Mouse (Mus musculus) CH12.LX (cell line): ENCODE data around the gene Scd3. TPM values are rescaled to one million over a fixed set of nuclear protein-coding genes. Genes with fewer than 3 reads are reported as not detected.

Source experiments
- DNase-seq: peaks from one replicate; pipeline ENCODE4 v3.0.0-alpha.2; 2013; ENCODE audit errors: extremely low read depth
- H3K27ac ChIP-seq: 2 replicates; pipeline ENCODE4 v1.5.1; 2012; ENCODE audit warnings: low read depth, mild to moderate bottlenecking, control low read depth, moderate library complexity; ENCODE audit not compliant: insufficient read depth
- H3K27me3 ChIP-seq: replicated peaks from 2 replicates; pipeline ENCODE3; 2012; ENCODE audit warnings: inconsistent platforms
- H3K36me3 ChIP-seq, 2 experiments: replicated peaks in 1 of 2; 2 replicates each; pipeline versions ENCODE3 to v1.6.1; 2012; ENCODE audit warnings: inconsistent platforms in 1 of 2, low read length in 1 of 2, mild to moderate bottlenecking in 1 of 2, mixed read lengths in 1 of 2, moderate library complexity in 1 of 2; ENCODE audit not compliant: control insufficient read depth in 1 of 2, insufficient read depth in 1 of 2
- H3K4me1 ChIP-seq, 2 experiments: 2 replicates each; pipeline ENCODE4 v1.6.1; 2012; ENCODE audit warnings: inconsistent platforms in 1 of 2, moderate library complexity in 1 of 2; ENCODE audit not compliant: insufficient read depth in 2 of 2, control insufficient read depth in 1 of 2
- H3K4me2 ChIP-seq: 2 replicates; pipeline ENCODE4 v1.6.1; 2012; ENCODE audit warnings: low read depth, mild to moderate bottlenecking, control low read depth; ENCODE audit not compliant: poor library complexity, insufficient read depth, severe bottlenecking
- H3K4me3 ChIP-seq, 3 experiments: fragments of 150-350 bp in 1 of 3; sonication (generic) in 1 of 3; replicated peaks in 1 of 3; 2 replicates each; pipeline versions ENCODE3 to v1.5.1; 2011 to 2012; ENCODE audit warnings: low read depth in 2 of 3, low read length in 2 of 3, mild to moderate bottlenecking in 2 of 3, moderate library complexity in 2 of 3, control low read depth in 1 of 3, improper control_type of control experiment in 1 of 3, inconsistent platforms in 1 of 3, mixed read lengths in 1 of 3; ENCODE audit not compliant: poor library complexity in 1 of 3
- H3K79me2 ChIP-seq: replicated peaks from 2 replicates; pipeline ENCODE4 v1.6.1; 2012; ENCODE audit warnings: mild to moderate bottlenecking, moderate library complexity; ENCODE audit not compliant: control insufficient read depth, poor library complexity, insufficient read depth, severe bottlenecking; ENCODE audit errors: extremely low read depth
- H3K9ac ChIP-seq: 2 replicates; pipeline ENCODE4 v1.6.1; 2012; ENCODE audit warnings: low read depth, mild to moderate bottlenecking, control low read depth, moderate library complexity; ENCODE audit not compliant: insufficient read depth
- H3K9me3 ChIP-seq: replicated peaks from 2 replicates; pipeline ENCODE3; 2012; ENCODE audit warnings: low read length, inconsistent platforms, mixed read lengths
- CHD1 ChIP-seq: IDR thresholded peaks from 2 replicates; pipeline ENCODE4 v1.6.1; 2012; ENCODE audit warnings: low read depth, low read length, improper control_type of control experiment, inconsistent platforms
- CTCF ChIP-seq, 2 experiments: IDR thresholded peaks in 1 of 2; conservative IDR thresholded peaks in 1 of 2; 2 replicates each; pipeline ENCODE4 v1.5.1; 2011 to 2012; ENCODE audit warnings: low read depth in 2 of 2, low read length in 2 of 2, improper control_type of control experiment in 1 of 2, inconsistent platforms in 1 of 2, mild to moderate bottlenecking in 1 of 2, moderate library complexity in 1 of 2
- E2F4 ChIP-seq: IDR thresholded peaks from 2 replicates; pipeline ENCODE4 v1.6.1; 2011; ENCODE audit warnings: low read depth, low read length, improper control_type of control experiment; ENCODE audit not compliant: insufficient replicate concordance
- GABPA ChIP-seq: IDR thresholded peaks from 2 replicates; pipeline ENCODE4 v1.6.1; 2012; ENCODE audit warnings: low read depth, low read length, improper control_type of control experiment, inconsistent platforms; ENCODE audit not compliant: insufficient replicate concordance
- HCFC1 ChIP-seq: IDR thresholded peaks from 2 replicates; pipeline ENCODE4 v1.6.1; 2012; ENCODE audit warnings: low read depth, mild to moderate bottlenecking, inconsistent platforms, low read length, improper control_type of control experiment
- IRF4 ChIP-seq: IDR thresholded peaks from 2 replicates; pipeline ENCODE4 v1.6.1; 2014; ENCODE audit warnings: low read depth, mild to moderate bottlenecking, inconsistent platforms, low read length, improper control_type of control experiment
- JUN ChIP-seq: IDR thresholded peaks from 2 replicates; pipeline ENCODE4 v1.6.1; 2011; ENCODE audit warnings: low read depth, mild to moderate bottlenecking, low read length, improper control_type of control experiment, moderate library complexity; ENCODE audit not compliant: insufficient read depth
- JUND ChIP-seq: conservative IDR thresholded peaks from 2 replicates; pipeline ENCODE4 v1.6.1; 2011; ENCODE audit warnings: low read depth, low read length, improper control_type of control experiment
- MAFK ChIP-seq: IDR thresholded peaks from 2 replicates; pipeline ENCODE4 v1.6.1; 2011; ENCODE audit warnings: low read length, improper control_type of control experiment; ENCODE audit not compliant: insufficient replicate concordance
- MAZ ChIP-seq: IDR thresholded peaks from 2 replicates; pipeline ENCODE4 v1.6.1; 2012; ENCODE audit warnings: low read depth, mild to moderate bottlenecking, inconsistent platforms, low read length, improper control_type of control experiment, moderate library complexity
- MXI1 ChIP-seq: IDR thresholded peaks from 2 replicates; pipeline ENCODE4 v1.6.1; 2011; ENCODE audit warnings: mild to moderate bottlenecking, low read depth, low read length, improper control_type of control experiment
- POLR2AphosphoS2 ChIP-seq: IDR thresholded peaks from 2 replicates; pipeline ENCODE4 v1.6.1; 2011; ENCODE audit warnings: low read depth, low read length, improper control_type of control experiment
- RCOR1 ChIP-seq: conservative IDR thresholded peaks from 2 replicates; pipeline ENCODE4 v1.6.1; 2012; ENCODE audit warnings: low read depth, mild to moderate bottlenecking, inconsistent platforms, low read length, improper control_type of control experiment
- SIN3A ChIP-seq: IDR thresholded peaks from 2 replicates; pipeline ENCODE4 v1.6.1; 2012; ENCODE audit warnings: low read length, improper control_type of control experiment, inconsistent platforms
- SMC3 ChIP-seq: IDR thresholded peaks from 2 replicates; pipeline ENCODE4 v1.6.1; 2011; ENCODE audit warnings: low read depth, low read length, improper control_type of control experiment
- TBP ChIP-seq: conservative IDR thresholded peaks from 2 replicates; pipeline ENCODE4 v1.6.1; 2011; ENCODE audit warnings: low read depth, low read length, improper control_type of control experiment
- TCF12 ChIP-seq: IDR thresholded peaks from 2 replicates; pipeline ENCODE4 v1.6.1; 2014; ENCODE audit warnings: low read depth, mild to moderate bottlenecking, inconsistent platforms, low read length, improper control_type of control experiment
- USF2 ChIP-seq: conservative IDR thresholded peaks from 2 replicates; pipeline ENCODE4 v1.6.1; 2011; ENCODE audit warnings: low read depth, low read length, improper control_type of control experiment
- ZKSCAN1 ChIP-seq: IDR thresholded peaks from 2 replicates; pipeline ENCODE4 v1.6.1; 2012; ENCODE audit warnings: low read depth, inconsistent platforms, low read length, improper control_type of control experiment, borderline replicate concordance
- ZNF384 ChIP-seq: IDR thresholded peaks from 2 replicates; pipeline ENCODE4 v1.6.1; 2012; ENCODE audit warnings: low read depth, low read length, improper control_type of control experiment, inconsistent platforms
- dilution Hi-C: fragments of 300-500 bp; cut with MboI; formaldehyde crosslinking; loops from 2 replicates; pipeline ENCODE4 v1.14.3; 2020; ENCODE audit warnings: low sequenced_read_pairs; ENCODE audit not compliant: extremely low pct_unique_long_range_greater_than_20kb, extremely low pct_ligation_motif_present
- in situ Hi-C: fragments of 300-500 bp; cut with MboI; formaldehyde crosslinking; loops from 3 replicates; pipeline ENCODE4 v1.14.3; 2019; ENCODE audit warnings: low sequenced_read_pairs, low pct_ligation_motif_present, low pct_unique_long_range_greater_than_20kb, mixed read lengths
- polyA plus RNA-seq: library from polyadenylated mRNA; unstranded; fragments of >175 nt; gene quantifications from 2 replicates; pipeline ENCODE4 v1.2.1, GENCODE M21; 2012; ENCODE audit warnings: low read depth; ENCODE audit not compliant: insufficient read length
- total RNA-seq, 2 experiments: library from RNA; depleted of rRNA; stranded (reverse); fragments of 300-350 nt in 1 of 2; fragments of >200 nt in 1 of 2; gene quantifications; 2 replicates each; pipeline ENCODE4 v1.2.3; 2012 to 2014

Gene Scd3
- total and polyA plus RNA-seq, 3 experiments: not detected

DNA sequence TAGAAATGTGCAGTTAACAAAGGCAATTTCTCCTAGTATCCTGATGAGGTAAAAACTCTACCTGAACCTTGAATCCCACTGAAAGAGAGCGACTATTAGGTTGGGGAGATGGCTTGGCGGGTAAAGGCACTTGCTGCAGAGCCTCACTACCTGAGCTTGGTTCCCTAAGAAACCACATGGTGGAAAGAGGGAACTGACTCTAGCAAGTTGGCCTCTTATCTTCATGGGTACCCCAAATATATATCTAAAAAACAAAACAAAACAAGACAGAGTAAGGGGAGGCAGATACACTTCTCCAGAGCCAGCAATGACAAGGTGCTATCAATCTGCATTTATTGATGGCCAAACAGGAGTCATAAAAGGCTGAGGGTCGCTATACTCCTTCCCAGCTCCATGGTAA lies 19.1 kb upstream of the Scd3 start:
- H3K9me3 ChIP-seq: no peaks in the 10 kb centered on the region
- H3K9ac ChIP-seq: no peak overlapping the region
- peaks cover 15% of the 10 kb centered on the region for H3K27me3 ChIP-seq
- no peaks in the 10 kb centered on the region for H3K36me3 ChIP-seq
- dilution Hi-C loops: no loop called here
- H3K4me3 ChIP-seq: no peak overlapping the region
- no peaks in the 10 kb centered on the region for H3K4me1 ChIP-seq
- no peaks in the 10 kb centered on the region for H3K79me2 ChIP-seq
- H3K4me2 ChIP-seq: no peak overlapping the region
- TF ChIP-seq MXI1 (no peak), TBP (no peak), GABPA (no peak), MAZ (no peak), JUN (no peak), TCF12 (no peak), E2F4 (no peak), RCOR1 (no peak), MAFK (no peak)
- H3K27ac ChIP-seq: no peak overlapping the region
- DNase-seq: no peak
- in situ Hi-C loops: no loop called here

DNA sequence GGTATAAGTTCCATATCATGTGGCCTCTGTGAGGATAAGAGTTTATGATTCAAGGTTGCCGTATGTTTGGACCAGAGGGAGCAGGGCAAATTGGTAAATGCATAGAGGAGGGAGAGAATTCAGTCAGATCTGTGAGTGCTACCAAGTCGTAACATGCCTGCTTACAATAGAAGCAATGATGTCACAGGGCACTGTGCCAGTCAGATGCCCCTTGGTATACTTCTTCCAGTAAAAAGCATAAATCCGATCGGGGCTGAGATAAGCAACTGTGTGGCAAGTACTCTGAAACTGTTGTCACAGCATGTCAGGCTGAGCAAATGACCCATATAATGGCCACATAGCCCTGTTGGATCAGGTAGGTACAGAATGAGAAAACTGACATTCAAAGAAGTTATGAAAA lies 14.0 kb upstream of the Scd3 start:
- Histone ChIP-seq H3K4me3 (no peak overlapping the region), H3K27me3 (peaks cover 31% of the 10 kb centered on the region)
- no peak for TF ChIP-seq USF2
- no peak for TF ChIP-seq SIN3A
- TF ChIP-seq JUND: no peak
- TF ChIP-seq CHD1: no peak
- TF ChIP-seq SMC3: no peak
- no peak for TF ChIP-seq MXI1
- no peak for TF ChIP-seq HCFC1
- no peak for TF ChIP-seq RCOR1
- TF ChIP-seq IRF4: no peak
- no peak for TF ChIP-seq POLR2AphosphoS2
- no peak for TF ChIP-seq ZKSCAN1
- TF ChIP-seq CTCF (conservative IDR thresholded peaks at IDR 0.05 in 1 of 2, IDR thresholded peaks at IDR 0.05 in 1 of 2; ENCODE audit: low read depth in 2 of 2, low read length in 2 of 2): no peak
- no peak for TF ChIP-seq ZNF384

More for the DNA sequence above, 14.0 kb upstream of the Scd3 start:
- Histone ChIP-seq H3K9me3 (no peaks in the 10 kb centered on the region), H3K36me3 (no peaks in the 10 kb centered on the region), H3K4me1 (no peaks in the 10 kb centered on the region), H3K27ac (no peak overlapping the region), H3K79me2 (no peaks in the 10 kb centered on the region), H3K4me2 (no peak overlapping the region), H3K9ac (no peak overlapping the region)
- dilution Hi-C loops: no loop called here
- in situ Hi-C loops: no loop called here
- DNase-seq: no peak
